Mouse (Mus musculus) ES-E14 (cell line): ENCODE measurements around the gene Sac3d1.

Experiments used
- CHD2 ChIP-seq: IDR thresholded peaks from 2 replicates; pipeline ENCODE4 v1.6.1; 2014; ENCODE audit warnings: mild to moderate bottlenecking, low read depth, low read length, inconsistent platforms
- HCFC1 ChIP-seq: IDR thresholded peaks from 2 replicates; pipeline ENCODE4 v1.6.1; 2012; ENCODE audit warnings: low read length, inconsistent platforms, borderline replicate concordance; ENCODE audit not compliant: insufficient read depth
- MAFK ChIP-seq: IDR thresholded peaks from 2 replicates; pipeline ENCODE4 v1.6.1; 2014; ENCODE audit warnings: mild to moderate bottlenecking, low read depth, low read length, inconsistent platforms; ENCODE audit not compliant: insufficient read depth
- ZC3H11A ChIP-seq: IDR thresholded peaks from 2 replicates; pipeline ENCODE4 v1.6.1; 2012; ENCODE audit warnings: low read depth, mild to moderate bottlenecking, inconsistent platforms, low read length, borderline replicate concordance

DNA sequence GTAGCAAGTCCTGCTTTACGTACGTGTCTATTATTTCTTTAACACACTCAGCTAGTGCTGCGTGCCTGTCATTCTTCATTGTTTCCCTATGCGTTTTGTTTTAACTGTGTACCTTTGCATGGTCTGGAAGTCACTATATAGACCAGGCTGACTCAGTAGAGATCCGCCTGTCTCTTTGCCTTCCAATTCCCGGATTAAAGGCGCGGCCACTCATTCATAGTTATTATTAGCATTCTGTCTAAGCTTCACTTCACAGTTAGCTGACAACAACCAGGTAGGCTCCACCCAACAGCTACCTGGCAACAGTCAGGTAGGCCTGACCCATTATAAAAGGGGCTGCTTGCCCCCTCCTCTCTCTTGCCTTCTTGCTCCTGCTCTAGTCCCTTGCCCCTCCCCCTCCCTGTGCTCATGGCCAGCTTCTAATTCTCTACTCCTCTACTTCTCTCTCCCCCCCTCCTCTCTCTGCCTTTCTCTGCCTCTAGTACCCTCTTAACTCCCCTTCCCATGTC, 281 bp upstream of the Sac3d1 start:
- TF ChIP-seq ZC3H11A (no peak), CHD2 (no peak), HCFC1 (no peak), MAFK (no peak)
